Mouse (Mus musculus) ZHBTc4 (cell line): ENCODE measurements around the gene Med28.

Source experiments
- DNase-seq: peaks from one replicate; pipeline ENCODE4 v3.0.0-alpha.2; 2011; ENCODE audit warnings: low read depth, low spot score

Gene Med28

DNA sequence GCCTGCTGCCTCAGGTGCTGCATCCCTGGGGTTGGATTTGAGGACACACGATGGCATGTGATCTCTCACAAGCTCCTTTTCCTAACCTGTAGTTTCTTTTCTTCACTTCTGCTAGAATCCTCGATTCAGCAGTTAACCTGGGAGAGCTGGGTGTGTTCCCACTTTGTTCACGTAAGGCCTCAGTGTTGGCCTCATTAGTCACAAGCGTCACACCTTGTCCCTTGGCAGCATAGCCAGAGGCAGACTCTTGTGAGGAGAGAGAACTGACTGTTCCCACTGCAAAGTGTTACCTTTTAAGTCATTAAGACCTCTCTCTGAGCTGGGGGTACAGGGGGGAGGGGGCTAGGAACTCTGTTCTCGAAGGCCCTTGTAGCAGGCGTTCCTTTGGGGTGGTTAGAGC lies 7.1 kb upstream of the Med28 start:
- DNase-seq: no peak

DNA sequence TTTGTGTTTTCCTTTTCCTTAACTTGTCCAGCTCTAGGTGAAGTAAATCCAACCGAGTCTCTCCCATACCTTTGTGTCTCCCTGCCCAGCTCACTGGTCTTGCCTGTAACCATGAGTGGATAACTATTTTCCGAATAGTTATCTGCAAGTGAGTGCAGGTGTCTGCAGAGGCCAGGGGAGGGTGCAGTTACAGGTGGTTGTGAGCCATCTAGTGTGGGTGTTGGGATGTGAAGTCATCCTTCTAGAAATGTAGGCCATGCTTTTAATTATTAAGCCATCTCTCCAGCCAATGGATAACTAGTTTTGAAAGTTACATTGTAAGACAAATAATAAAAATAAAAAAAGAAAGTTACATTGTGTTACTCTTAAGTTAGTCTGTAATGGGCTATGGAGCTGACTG lies 6.5 kb upstream of the Med28 start:
- no peak for DNase-seq

DNA sequence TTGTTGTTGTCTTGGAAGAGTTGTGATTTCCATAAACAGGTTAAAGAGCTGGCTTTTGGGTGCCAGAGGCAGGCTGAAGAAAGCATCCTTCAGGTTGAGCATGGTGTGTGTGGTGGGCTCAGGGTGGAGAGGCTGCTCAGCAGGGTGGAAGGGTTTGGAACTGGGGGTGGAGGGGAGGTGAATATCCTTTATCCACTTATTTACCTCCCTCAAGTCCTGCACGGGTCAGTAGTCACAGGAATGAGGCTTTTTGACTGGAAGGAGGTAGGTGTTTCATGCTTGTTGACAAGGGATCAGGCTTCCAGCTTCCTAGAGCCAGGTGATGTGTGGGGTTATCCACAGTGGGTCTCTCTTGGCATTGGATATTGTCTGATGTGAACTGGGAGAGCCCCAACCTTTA lies 5.4 kb upstream of the Med28 start:
- DNase-seq: no peak

DNA sequence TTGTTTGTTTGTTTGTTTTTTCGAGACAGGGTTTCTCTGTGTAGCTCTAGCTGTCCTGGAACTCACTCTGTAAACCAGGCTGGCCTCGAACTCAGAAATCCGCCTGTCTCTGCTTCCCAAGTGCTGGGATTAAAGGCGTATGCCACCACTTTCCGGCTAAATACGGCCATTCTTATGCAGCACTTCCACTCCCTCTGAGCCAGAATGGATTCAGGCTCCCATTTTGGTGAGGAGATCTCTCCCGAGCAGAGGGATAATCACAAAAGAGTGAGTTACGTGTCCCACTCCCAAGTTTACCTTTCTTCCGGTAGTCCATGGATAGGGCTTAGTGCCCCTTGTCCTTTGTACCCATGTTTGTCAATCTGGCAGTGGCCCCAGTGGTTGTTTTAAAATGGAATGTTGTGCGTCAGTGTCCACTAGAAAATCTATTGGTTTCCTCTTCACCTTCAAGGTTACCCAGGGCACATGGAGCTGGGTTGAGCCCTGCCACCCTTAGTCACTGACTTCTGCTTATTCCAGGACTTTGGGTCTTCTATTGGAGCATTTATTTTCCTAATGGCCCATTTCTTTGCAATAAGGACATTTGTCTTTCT lies 4.8 kb upstream of the Med28 start:
- DNase-seq: peak; percentile 59

DNA sequence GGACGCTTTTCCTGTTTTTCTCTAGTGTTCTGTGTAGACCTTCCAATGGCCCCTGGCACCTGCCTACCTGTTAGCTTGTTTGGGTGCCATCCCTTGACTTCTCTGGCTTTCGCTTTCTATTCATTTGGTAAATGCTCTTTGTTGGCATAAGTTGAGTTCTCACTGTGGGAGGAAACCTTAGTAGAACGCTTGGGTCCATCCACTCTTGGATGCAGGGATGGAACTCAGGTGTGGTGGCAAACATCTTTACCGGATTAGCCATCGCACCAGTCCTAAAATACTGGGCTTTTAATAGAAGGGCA lies 731 bp downstream of the Med28 start:
- no peak for DNase-seq

DNA sequence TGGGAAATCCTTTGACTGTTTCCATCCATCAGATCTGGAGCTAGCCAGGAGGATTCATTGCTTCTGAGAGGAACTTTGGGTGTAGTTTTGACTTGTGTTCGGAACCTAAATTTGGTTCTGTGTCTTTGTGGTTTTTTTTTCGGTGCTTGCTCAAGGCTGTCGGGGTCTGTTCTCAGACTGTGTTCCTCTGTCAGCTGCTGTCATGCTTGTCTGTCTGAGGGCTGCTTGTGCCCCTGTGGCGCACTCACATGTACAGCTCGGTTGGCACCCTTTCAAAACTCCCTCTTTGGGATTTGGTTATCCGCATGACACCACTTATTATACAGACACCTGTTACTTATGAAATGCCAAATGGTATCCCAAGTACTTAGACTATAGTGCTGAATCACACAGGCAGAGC lies 1.6 kb downstream of the Med28 start:
- no peak for DNase-seq

DNA sequence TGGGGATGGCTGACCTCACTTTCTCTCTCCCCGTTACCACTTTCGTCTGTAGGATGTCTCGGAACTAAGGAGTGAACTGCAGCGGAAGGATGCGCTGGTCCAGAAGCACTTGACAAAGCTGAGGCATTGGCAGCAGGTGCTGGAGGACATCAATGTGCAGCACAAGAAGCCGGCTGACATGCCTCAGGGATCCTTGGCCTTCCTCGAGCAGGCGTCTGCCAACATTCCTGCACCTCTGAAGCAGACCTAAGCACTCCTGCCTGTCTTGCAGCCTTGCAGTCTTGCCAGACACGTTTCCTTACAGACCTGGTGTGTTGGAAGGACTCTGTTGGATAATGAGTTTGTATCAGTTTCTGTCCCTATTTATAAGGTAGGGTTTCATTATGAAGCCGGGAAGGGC lies 5.1 kb downstream of the Med28 start:
- no peak for DNase-seq

DNA sequence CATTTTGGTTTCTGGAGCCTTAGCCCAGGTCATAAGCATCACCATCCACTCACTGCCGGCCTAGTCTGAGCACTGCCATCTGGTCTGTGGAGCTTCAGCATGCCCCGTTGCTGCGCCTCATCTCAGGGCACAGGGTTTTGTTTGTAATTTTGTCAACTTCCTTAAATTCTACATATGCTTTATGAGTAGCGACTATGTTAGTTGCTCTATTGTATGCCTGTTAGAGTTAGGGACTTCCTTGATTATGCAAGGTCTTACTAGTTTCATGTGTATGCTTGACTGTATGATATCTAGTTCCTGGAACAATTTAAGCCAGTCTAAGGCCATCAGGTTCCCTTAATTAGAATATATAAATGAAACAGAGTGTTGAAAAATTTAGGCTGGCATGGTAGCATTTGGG lies 6.3 kb downstream of the Med28 start:
- DNase-seq: no peak

DNA sequence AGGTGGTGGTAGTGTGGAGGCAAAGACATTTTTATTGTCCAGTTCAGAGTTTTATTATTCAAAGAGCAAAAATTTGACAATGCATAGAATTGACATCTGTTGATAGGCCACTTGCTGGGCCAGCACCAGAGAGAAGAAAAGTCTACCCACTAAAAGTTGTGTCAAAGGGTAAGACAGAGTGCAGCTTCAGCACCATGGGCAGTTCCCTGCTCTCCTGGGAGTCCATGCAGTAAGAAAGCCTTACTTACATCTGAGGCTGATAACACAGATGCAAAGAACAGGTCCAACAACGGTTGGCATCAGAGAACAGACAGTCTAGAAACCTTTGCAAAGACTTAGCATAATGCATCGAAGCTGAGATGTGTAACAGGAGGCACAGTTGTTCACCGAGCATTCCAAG lies 9.7 kb downstream of the Med28 start:
- DNase-seq: peak; percentile 67

DNA sequence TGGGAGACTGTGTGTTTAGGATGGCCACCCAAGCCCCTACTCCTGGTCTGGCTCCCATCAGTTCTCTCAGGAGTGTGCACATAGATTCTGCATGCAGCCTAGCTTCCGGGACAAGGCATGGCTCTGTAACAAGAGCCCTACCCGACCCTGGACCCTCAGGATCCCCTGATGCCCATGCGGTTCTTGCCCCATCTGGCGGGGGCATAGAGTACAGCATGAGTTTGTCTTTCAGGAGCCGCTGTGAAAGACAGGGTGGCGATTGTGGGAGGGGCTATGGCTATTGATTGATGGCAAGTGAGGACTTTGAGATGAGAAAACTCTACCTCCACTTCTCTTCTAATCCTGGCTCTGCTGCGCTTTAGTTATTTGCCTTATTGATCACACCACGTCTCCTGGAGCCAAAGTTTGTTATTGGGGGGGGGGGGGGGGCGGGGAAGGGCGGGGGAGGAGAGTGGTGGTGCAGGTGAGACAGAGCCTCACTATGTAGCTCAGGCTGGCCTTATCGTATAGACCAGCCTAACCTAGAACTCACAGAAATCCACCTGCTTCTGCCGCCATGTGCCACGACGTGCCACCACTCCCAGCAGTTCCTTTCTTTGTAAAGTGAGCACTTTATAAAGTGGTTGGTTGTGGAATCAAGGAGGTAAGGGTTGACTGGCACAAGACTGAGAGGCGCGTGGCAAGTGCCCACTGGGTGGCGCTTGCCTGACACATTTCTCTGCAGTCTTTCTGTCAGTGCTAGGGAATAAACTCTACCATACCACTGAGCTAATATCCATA lies 14.5 kb downstream of the Med28 start:
- DNase-seq: peak; percentile 96

DNA sequence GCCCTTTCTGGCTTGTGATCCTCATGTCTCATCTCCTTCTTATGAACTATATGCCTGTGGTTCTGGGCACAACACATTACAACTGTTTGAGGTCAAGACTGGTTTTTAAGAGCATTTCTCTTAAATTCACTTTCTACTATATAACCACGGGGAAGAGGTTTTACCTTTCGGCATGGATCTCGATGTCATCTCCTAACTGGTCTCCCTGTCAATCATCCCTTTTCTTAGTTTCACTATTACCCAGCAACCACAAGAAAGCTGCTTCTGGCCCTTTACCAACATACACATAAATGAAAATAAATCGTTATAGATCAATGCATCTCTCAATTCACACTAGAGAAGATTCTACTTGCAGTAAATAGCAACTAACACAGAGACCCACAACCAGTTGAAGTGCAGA lies 15.1 kb downstream of the Med28 start:
- DNase-seq: no peak

DNA sequence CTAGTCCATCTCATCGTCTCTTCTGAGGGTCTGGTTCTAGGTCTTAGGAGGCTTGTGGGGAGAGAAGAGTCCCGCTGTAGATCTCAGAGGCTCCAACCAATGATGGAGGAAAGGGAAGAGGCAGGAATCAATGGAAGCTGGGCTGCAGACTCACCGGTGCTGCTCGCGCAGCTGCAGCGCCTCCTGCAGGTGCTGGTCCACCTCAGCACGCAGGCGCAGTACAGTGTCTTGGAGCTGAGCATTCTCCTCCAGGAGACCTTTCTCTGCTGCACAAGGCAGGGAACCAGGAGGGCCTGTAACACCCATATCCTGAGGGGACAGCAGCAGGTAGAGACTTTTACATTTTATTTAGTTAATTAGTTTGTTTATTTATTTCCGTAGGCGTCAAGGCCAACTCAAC lies 19.5 kb downstream of the Med28 start:
- peak; percentile 83 for DNase-seq

DNA sequence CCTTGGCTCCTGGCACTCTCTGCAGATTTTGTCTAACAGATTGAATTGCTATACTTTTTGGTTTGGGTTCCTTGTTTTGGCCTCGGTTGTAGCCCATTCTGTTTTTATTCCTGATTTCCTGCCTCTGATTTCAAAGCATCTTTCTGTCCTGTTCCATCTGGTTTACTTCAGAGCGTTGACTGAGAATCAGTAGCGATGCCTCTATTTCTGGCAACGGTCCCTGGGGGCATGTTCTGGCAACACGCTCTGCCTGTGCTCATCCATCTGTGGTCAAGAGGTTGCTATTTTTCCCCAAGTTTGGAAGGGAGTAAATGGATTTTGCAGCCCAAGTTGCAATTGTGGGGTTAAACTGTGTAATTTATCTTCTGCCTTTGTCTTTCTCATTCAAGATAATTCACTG lies 23.3 kb downstream of the Med28 start:
- DNase-seq: no peak

DNA sequence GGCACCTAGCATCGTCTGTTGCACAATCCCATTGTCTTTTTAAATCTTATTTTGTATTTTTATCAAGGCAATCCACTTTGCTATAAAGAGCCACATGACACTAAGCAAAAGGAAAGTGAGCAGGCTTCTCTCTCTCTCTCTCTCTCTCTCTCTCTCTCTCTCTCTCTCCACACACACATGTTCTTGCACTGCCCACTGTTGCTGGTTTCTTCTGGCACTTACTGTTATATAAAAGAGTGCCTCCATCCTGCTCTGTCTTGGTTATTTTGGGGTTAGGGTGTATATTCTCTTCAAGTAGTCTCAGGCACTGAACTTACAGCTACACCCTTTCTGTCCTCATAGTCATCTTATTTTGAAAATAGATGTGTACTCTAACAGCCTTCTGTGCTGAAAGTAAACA lies 29.6 kb downstream of the Med28 start:
- DNase-seq: no peak

DNA sequence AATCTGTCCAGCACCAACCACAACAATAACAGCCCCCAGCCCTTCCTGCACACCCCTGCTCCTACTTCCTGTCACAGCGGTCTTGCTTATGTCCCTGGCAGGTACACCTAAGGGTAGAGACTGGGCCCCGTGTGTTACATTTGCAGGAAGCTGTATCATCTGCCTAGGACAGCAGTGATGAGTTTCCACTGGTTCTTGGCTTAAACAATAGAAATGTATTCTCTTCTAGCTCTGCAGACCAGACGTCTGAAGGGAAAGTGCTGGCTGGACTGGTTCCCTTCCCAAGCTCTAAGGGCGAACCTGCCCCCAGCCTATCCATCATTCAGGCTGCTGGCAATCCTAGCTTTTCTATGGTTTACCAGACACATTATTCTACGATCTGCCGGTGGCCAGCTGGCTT lies 44.0 kb downstream of the Med28 start:
- no peak for DNase-seq

DNA sequence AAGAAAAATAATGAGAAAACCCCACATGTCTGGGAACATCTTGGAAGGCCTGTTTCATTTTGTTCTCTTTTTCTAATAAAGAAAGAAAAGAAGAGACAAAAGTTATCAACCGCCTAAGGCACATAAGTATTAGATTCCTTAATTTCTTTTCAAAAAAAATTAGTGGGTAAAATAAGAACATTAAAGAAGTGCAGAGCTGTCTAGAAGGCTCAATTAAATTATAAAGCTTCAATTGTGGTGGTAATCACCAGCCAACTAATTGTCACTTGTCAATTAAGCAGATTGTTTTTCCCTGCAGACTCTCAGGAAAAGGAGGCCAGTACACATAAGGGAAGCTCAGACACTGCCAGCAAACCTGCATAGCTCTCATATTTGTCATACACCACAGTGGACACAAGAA lies 45.8 kb downstream of the Med28 start:
- DNase-seq: no peak

DNA sequence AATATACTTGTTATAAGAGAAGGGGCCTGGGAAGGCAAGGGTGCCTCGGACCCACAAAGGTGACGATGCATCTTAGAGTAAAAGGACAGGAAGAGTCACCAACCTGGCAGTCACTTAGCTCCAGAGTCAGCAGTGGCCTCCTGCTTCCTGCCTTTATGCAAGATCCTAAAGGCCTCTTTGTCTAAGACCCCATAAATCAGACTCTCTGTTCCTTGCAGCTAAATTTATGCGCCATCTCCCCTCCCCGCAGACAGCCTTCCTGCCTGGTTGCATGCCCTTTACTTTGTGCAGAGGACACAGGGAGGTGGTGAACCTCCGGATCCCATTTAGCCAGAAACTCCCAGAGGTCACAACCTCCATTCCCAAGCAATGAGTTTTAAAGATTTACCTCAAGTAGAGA lies 52.8 kb downstream of the Med28 start:
- peak; percentile 12 for DNase-seq

DNA sequence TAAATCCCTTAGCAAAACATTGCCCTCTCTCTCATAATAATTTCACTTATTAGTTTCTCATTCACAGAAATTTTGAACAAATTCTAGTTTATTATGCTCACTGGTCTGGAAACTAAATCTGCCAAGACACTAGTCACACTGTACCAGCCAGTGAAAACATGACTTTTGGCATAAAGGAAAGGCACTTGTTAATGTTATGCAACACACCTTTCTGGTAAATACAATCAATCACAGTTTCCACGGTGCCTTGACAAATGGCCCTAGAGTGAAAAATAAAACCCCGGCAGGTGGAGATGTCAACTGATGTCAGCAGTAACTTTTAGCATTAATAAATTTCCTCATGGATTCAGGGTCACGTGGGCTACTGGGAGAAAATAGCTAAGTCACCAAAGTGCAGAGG lies 56.7 kb downstream of the Med28 start:
- no peak for DNase-seq

DNA sequence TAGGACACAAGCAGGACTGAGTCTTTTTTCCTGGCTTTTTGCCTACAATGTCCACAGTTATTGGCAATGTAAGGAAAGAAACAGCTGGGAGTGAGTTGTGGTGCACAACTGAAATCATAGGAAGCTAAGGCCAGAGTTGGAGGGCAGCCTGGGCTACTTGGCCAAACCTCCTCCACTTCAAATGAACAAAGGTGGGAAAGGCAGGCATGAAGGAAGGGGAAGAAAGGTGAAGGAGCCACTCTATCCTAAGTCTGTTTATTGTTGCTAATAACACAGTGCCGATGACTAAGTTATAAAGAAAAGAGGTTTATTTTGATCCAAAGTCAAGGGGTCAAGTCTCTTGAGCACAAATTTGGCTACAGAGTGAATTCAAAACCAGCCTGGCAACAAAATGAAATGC lies 57.3 kb downstream of the Med28 start:
- DNase-seq: no peak
